Mouse (Mus musculus) right cerebral cortex, postnatal 25 days (tissue): ENCODE results near the gene A930002H24Rik.

Experiments
- DNase-seq: peaks from one replicate; pipeline ENCODE4 v3.0.0; 2022

The A930002H24Rik gene

DNA sequence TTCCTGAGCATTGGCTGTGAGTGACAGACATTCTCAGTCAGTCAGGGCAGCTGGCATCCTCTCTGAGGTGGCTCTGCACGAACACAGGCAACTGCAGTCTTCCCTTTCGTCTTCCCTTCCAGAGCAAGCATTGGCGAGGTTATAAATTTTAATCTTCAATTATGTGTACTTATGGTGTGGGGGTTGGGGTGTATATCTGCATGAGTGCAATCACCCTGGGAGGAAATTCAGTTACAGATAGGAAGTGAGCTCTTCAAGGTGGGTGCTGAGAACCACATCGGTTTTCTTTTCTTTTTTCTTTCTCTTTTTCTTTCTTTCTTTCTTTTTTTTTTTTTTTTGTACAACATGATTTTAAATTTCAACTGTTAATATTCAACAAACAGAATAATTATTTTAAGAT, 32.0 kb downstream of the A930002H24Rik start:
- no peak for DNase-seq

DNA sequence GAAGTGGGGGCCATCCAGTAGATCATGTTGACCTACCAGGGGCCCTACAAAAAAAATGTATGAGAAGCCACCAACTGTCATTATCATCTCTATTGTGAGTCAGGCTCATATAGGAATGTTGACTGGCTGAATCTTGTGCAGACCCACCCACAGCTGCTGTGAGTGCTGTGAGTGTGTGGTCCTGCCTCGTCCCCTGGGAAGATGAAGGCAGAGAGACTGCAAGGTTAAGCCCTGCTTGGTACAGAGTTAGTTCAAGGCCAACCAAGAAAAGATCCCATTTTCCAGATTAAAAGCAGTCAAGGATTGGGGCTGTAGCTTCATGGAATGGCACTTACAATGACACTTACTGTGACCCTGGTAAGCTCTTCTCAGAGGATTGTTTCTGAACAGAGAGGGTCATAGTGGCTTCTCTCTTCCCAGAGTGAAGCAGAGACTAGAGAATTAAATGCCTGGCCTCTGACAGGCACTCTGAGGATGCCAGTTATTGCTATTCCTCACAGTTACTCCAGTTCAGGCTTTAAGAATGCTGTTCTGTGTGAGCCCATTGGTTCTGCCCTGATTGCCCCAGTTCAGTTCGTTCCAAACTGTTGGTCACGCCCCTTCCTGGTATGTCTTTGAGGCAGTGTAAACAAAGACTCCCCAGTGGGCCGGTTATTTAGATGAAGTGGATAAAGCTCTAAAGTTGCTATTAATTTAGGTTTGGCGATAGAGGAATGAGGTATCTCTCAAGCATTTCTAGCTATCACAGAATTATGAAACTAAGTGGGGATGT, 34.8 kb downstream of the A930002H24Rik start:
- no peak for DNase-seq

DNA sequence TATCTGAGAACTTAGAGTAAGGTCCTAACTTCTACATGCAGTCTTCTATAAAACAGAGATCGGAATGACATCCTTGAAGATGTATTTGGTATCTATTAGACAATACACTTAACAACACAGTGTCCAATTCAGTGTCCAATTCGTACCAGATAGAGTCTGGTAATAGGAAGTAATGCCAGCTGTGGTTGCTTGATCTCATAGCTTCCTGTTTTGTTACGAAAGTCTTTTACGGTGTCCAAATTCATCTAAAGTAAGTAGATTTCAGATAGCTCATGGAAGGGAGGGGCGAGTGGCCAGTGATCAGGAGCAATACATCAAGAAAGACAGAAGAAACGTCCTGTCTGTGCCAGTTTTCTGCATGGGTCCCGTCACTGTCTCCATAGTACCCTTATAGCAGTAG, 36.8 kb downstream of the A930002H24Rik start:
- DNase-seq: no peak

DNA sequence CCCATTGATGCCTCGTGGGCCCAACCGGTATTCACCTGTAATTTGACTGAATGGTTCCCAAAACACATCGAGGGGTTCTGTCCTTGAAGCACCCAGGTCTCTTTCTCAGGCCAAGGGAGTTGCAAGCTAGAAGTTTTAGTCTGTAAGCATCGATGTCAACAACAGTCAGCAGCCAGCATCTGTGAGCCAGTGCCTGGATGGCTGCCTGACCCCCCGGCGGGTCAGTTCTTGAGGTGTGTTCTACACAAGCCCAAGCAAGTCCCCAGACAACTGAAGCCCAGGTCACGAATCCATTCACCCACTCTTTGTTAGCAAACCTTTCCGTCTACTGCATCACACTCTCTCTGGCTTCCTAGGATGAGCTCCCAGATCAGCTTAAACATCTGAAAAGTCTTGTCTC, 37.4 kb downstream of the A930002H24Rik start:
- DNase-seq: no peak

DNA sequence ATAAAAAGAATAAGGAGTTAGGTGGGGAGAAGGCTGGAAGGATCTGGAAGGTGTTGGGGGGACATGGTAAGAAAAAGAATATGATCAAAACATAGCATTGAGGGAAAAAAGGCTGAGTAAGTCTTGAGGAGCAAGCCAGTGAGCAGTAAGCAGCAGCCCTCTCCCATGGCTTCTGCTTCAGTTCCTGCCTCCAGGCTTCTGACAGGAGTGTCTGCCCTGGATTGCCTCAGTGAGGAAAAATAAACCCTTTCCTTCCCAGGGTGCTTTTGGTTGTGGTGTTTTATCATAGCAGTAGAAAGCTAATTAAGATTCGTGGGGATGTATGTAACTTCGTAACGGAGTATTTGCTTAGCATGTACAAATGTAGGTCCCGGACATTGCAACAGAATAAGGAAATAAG, 39.5 kb downstream of the A930002H24Rik start:
- DNase-seq: no peak

DNA sequence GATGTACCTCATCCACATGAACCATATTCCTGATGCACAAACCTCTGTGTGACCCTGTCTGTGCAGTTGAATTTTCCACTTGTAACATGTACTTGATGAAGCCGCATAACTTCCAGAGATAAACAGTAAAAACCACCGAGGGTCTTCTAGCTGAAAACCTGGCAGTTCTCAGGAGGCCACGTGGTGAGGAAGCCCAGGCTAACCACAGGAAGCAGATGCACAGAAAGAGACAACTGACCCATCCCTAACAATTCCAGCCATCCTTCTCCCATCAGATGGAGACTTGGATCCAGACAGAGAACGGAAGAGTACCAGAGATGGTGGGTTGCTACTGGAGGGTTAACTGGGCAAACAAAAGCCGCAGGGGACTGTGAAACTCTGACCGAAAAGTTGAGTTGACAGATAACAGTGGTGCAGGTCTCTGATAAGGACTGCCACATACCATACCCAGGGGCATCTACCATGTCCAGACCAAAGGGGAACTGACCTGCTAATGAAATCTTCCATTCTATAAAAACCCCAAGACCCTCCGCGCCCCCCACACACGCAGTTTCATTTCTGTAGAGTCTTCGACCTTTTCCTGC, 45.1 kb downstream of the A930002H24Rik start:
- DNase-seq: no peak

DNA sequence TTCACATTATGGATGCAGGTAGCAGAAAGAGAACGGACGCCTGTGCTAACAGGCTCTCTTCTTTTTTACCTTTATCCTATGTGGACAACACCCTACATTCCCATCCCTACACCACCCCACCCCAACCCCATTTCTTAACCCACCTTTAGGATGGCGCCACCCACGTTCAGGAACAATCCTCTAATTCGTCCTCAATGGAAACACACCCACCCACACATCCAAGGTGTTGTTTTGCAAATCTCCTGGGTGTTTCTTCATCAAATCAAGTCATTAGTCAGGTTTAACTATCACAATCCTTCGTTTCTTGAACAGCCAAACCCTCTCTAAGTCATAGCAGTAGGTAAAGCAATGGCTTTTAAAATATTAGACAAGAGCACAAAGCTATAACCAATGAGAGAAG, 50.0 kb downstream of the A930002H24Rik start:
- DNase-seq: no peak
